Mouse (Mus musculus): ENCODE results near the gene Hexdc. TPM values are rescaled to one million over a fixed set of nuclear protein-coding genes. Genes with fewer than 3 reads are reported as not detected.
A peak's percentile ranks its signal among the peaks of the same experiment; 100 is the strongest.

Hexdc gene
- polyA plus RNA-seq, 1 experiment from 2014 or later, result 40.9 TPM

- H3K4me2 ChIP-seq (ENCODE audit: low read length), result peak overlapping the region; percentile 57
- H3K4me3 ChIP-seq (ENCODE audit: low read depth, low read length), result no peak overlapping the region; the same call in 1 of the 2 replicates
- H3K27me3 ChIP-seq (ENCODE audit: control insufficient read depth, insufficient read depth, low read depth, low read length), result no peaks in the 10 kb centered on the region
- peaks cover 27% of the 10 kb centered on the region for H3K4me1 ChIP-seq (ENCODE audit: control insufficient read depth, insufficient read depth, low read length)
- no peak overlapping the region for H3K9ac ChIP-seq (ENCODE audit: low read depth, low read length)
- ATAC-seq, result no peak
- no peaks in the 10 kb centered on the region for H3K9me3 ChIP-seq (replicated peaks; ENCODE audit: control insufficient read depth, low read length, poor library complexity, severe bottlenecking)
- peak overlapping the region; percentile 100 for H3K27ac ChIP-seq (ENCODE audit: low read length)
- no peaks in the 10 kb centered on the region; the same call in 1 of the 2 replicates for H3K36me3 ChIP-seq (ENCODE audit: control insufficient read depth, insufficient read depth, low read length)
- WGBS, result 23% methylated on average over 9 of the region's 9 CpGs
These were observed 31.4 kb downstream of the Hexdc start for GRCm38 (mm10) chr11:121235475-121236238.

- no peaks in the 10 kb centered on the region for H3K9me3 ChIP-seq (replicated peaks; ENCODE audit: control insufficient read depth, low read length, poor library complexity, severe bottlenecking)
- peak within 1 kb of the TSS; percentile 100 for H3K27ac ChIP-seq (ENCODE audit: low read length)
- peak within 1 kb of the TSS; percentile 91 for H3K9ac ChIP-seq (ENCODE audit: low read depth, low read length)
- peak within 1 kb of the TSS; percentile 76 for H3K4me2 ChIP-seq (ENCODE audit: low read length)
- ATAC-seq, result peak; percentile 99
- 0% methylated on average over 50 of the region's 50 CpGs for WGBS
- peaks cover 29% of the 10 kb centered on the region for H3K4me1 ChIP-seq (ENCODE audit: control insufficient read depth, insufficient read depth, low read length)
- peak within 1 kb of the TSS; percentile 84 for H3K4me3 ChIP-seq (ENCODE audit: low read depth, low read length)
- H3K27me3 ChIP-seq (ENCODE audit: control insufficient read depth, insufficient read depth, low read depth, low read length), result no peaks in the 10 kb centered on the region
- no peaks in the 10 kb centered on the region; the same call in 1 of the 2 replicates for H3K36me3 ChIP-seq (ENCODE audit: control insufficient read depth, insufficient read depth, low read length)
These were observed 32.5 kb downstream of the Hexdc start, which contains the start of gene Narf for GRCm38 (mm10) chr11:121236564-121237344. Gene Narf, plus strand, starts transcription at chr11:121237253.

- H3K27ac ChIP-seq (ENCODE audit: low read length), result peak overlapping the region; percentile 100
- H3K9me3 ChIP-seq (replicated peaks; ENCODE audit: control insufficient read depth, low read length, poor library complexity, severe bottlenecking), result no peaks in the 10 kb centered on the region
- 4% methylated on average over 28 of the region's 28 CpGs for WGBS
- peak; percentile 12; the same call in 1 of the 2 replicates for ATAC-seq
- H3K27me3 ChIP-seq (ENCODE audit: control insufficient read depth, insufficient read depth, low read depth, low read length), result no peaks in the 10 kb centered on the region
- H3K36me3 ChIP-seq (ENCODE audit: control insufficient read depth, insufficient read depth, low read length), result no peaks in the 10 kb centered on the region; the same call in 1 of the 2 replicates
- H3K9ac ChIP-seq (ENCODE audit: low read depth, low read length), result peak overlapping the region; percentile 91
- H3K4me2 ChIP-seq (ENCODE audit: low read length), result peak overlapping the region; percentile 76
- peaks cover 29% of the 10 kb centered on the region for H3K4me1 ChIP-seq (ENCODE audit: control insufficient read depth, insufficient read depth, low read length)
- peak overlapping the region; percentile 84 for H3K4me3 ChIP-seq (ENCODE audit: low read depth, low read length)
These were observed 33.3 kb downstream of the Hexdc start for GRCm38 (mm10) chr11:121237345-121238128.

GRCm38 (mm10) chr11:121239669-121240068 is 35.4 kb downstream of the Hexdc start:
- peaks cover 15% of the 10 kb centered on the region for H3K36me3 ChIP-seq (ENCODE audit: control insufficient read depth, insufficient read depth, low read length)
- no peak overlapping the region for H3K27ac ChIP-seq (ENCODE audit: low read length)
- no peak overlapping the region for H3K9ac ChIP-seq (ENCODE audit: low read depth, low read length)
- no peak for ATAC-seq
- H3K4me3 ChIP-seq (ENCODE audit: low read depth, low read length), result no peak overlapping the region
- H3K4me2 ChIP-seq (ENCODE audit: low read length), result no peak overlapping the region; the same call in 1 of the 2 replicates
- no peaks in the 10 kb centered on the region for H3K9me3 ChIP-seq (replicated peaks; ENCODE audit: control insufficient read depth, low read length, poor library complexity, severe bottlenecking)
- no peaks in the 10 kb centered on the region for H3K27me3 ChIP-seq (ENCODE audit: control insufficient read depth, insufficient read depth, low read depth, low read length)
- 92% methylated on average over 2 of the region's 2 CpGs for WGBS
- peaks cover 29% of the 10 kb centered on the region for H3K4me1 ChIP-seq (ENCODE audit: control insufficient read depth, insufficient read depth, low read length)

GRCm38 (mm10) chr11:121250196-121250595 is 46.0 kb downstream of the Hexdc start:
- H3K9ac ChIP-seq (ENCODE audit: low read depth, low read length), result no peak overlapping the region
- no peaks in the 10 kb centered on the region for H3K27me3 ChIP-seq (ENCODE audit: control insufficient read depth, insufficient read depth, low read depth, low read length)
- H3K9me3 ChIP-seq (replicated peaks; ENCODE audit: control insufficient read depth, low read length, poor library complexity, severe bottlenecking), result no peaks in the 10 kb centered on the region
- H3K4me3 ChIP-seq (ENCODE audit: low read depth, low read length), result no peak overlapping the region
- H3K36me3 ChIP-seq (ENCODE audit: control insufficient read depth, insufficient read depth, low read length), result peaks cover 76% of the 10 kb centered on the region
- no peak for ATAC-seq
- WGBS, result 94% methylated on average over 8 of the region's 8 CpGs
- H3K27ac ChIP-seq (ENCODE audit: low read length), result no peak overlapping the region
- no peaks in the 10 kb centered on the region for H3K4me1 ChIP-seq (ENCODE audit: control insufficient read depth, insufficient read depth, low read length)
- H3K4me2 ChIP-seq (ENCODE audit: low read length), result no peak overlapping the region

- peak within 1 kb of the TSS; percentile 98 for H3K27ac ChIP-seq (ENCODE audit: low read length)
- H3K4me3 ChIP-seq (ENCODE audit: low read depth, low read length), result peak within 1 kb of the TSS; percentile 99
- peak within 1 kb of the TSS; percentile 99 for H3K4me2 ChIP-seq (ENCODE audit: low read length)
- H3K4me1 ChIP-seq (ENCODE audit: control insufficient read depth, insufficient read depth, low read length), result peaks cover 26% of the 10 kb centered on the region
- no peaks in the 10 kb centered on the region for H3K27me3 ChIP-seq (ENCODE audit: control insufficient read depth, insufficient read depth, low read depth, low read length)
- H3K9ac ChIP-seq (ENCODE audit: low read depth, low read length), result peak within 1 kb of the TSS; percentile 99
- H3K9me3 ChIP-seq (replicated peaks; ENCODE audit: control insufficient read depth, low read length, poor library complexity, severe bottlenecking), result no peaks in the 10 kb centered on the region
- under 1% methylated on average over 46 of the region's 91 CpGs for WGBS
- peak; percentile 97 for ATAC-seq
- peaks cover 12% of the 10 kb centered on the region for H3K36me3 ChIP-seq (ENCODE audit: control insufficient read depth, insufficient read depth, low read length)
These were observed 55.2 kb downstream of the Hexdc start, which contains the start of gene Foxk2 for GRCm38 (mm10) chr11:121259160-121260100. Gene Foxk2, plus strand, starts transcription at chr11:121259990.

- WGBS, result under 1% methylated on average over 48 of the region's 60 CpGs
- Histone ChIP-seq H3K4me3 (ENCODE audit: low read depth, low read length) (peak overlapping the region; percentile 99), H3K4me1 (ENCODE audit: control insufficient read depth, insufficient read depth, low read length) (peaks cover 26% of the 10 kb centered on the region), H3K36me3 (ENCODE audit: control insufficient read depth, insufficient read depth, low read length) (peaks cover 5% of the 10 kb centered on the region), H3K27ac (ENCODE audit: low read length) (peak overlapping the region; percentile 98), H3K27me3 (ENCODE audit: control insufficient read depth, insufficient read depth, low read depth, low read length) (no peaks in the 10 kb centered on the region), H3K9ac (ENCODE audit: low read depth, low read length) (peak overlapping the region; percentile 99), H3K4me2 (ENCODE audit: low read length) (peak overlapping the region; percentile 99), H3K9me3 (replicated peaks; ENCODE audit: control insufficient read depth, low read length, poor library complexity, severe bottlenecking) (no peaks in the 10 kb centered on the region)
- peak; percentile 21 for ATAC-seq
These were observed 56.1 kb downstream of the Hexdc start for GRCm38 (mm10) chr11:121260211-121260906.

Data from midbrain, embryonic 16.5 days (tissue).